Comparison of ENCODE assay signal across 15 mouse cellular contexts in genomic region chr6:54409271-54409670, GRCm38 (mm10). TPM values are rescaled to one million over a fixed set of nuclear protein-coding genes. Genes with fewer than 3 reads are reported as not detected.
DNase-seq lines count a peak whose midpoint lies in the region; ATAC-seq and TF ChIP-seq lines count a peak whose summit lies in the region.
"Had no signal": no experiment of that assay in that cellular context is flagged by ENCODE, and none has a peak within 500 bp of the region (broad histone marks: within the 10 kb centered on the region; RNA-seq: fewer than 3 reads in every experiment).

No protein-coding gene starts in this region.

- no peaks in the 10 kb centered on the region for H3K27me3 ChIP-seq in liver, adult 2 months (ENCODE audit: control insufficient read depth, insufficient read depth, low read length)
- H3K27me3 ChIP-seq in liver, embryonic 12.5 days (replicated peaks) = no peaks in the 10 kb centered on the region; the same call in 1 of the 2 replicates
- H3K27me3 ChIP-seq in intestine, embryonic 15.5 days (replicated peaks) = no peaks in the 10 kb centered on the region
- H3K27me3 ChIP-seq: liver, embryonic 13.5 days had no signal

- no peak overlapping the region; the same call in 1 of the 2 replicates for H3K9ac ChIP-seq in liver, adult 2 months (ENCODE audit: low read depth, low read length)
- H3K9ac ChIP-seq in liver, embryonic 12.5 days = no peak overlapping the region
- H3K9ac ChIP-seq in intestine, embryonic 15.5 days = no peak overlapping the region
- H3K9ac ChIP-seq: liver, embryonic 13.5 days had no signal

- H3K27ac ChIP-seq in liver, adult 2 months (replicated peaks; ENCODE audit: insufficient read depth, low read depth, low read length) = peak overlapping the region; percentile 46; the same call in 1 of the 2 replicates
- H3K27ac ChIP-seq in liver, embryonic 12.5 days = no peak overlapping the region
- H3K27ac ChIP-seq in intestine, embryonic 15.5 days = no peak overlapping the region
- H3K27ac ChIP-seq: kidney, postnatal 0 days; liver, embryonic 13.5 days had no signal

- no peaks in the 10 kb centered on the region for H3K9me3 ChIP-seq in liver, embryonic 12.5 days (replicated peaks)
- H3K9me3 ChIP-seq in intestine, embryonic 15.5 days = no peaks in the 10 kb centered on the region
- H3K9me3 ChIP-seq: liver, embryonic 13.5 days had no signal

- H3K4me3 ChIP-seq in liver, adult 2 months (ENCODE audit: insufficient read depth, low read depth, low read length) = no peak overlapping the region
- H3K4me3 ChIP-seq in liver, embryonic 12.5 days = no peak overlapping the region
- no peak overlapping the region for H3K4me3 ChIP-seq in intestine, embryonic 15.5 days (replicated peaks)
- H3K4me3 ChIP-seq: liver, embryonic 13.5 days had no signal

- H3K4me2 ChIP-seq in liver, embryonic 12.5 days = no peak overlapping the region
- H3K4me2 ChIP-seq in intestine, embryonic 15.5 days (replicated peaks) = no peak overlapping the region
- H3K4me2 ChIP-seq: liver, embryonic 13.5 days had no signal

- H3K79me2 ChIP-seq in liver, adult 2 months (ENCODE audit: control insufficient read depth, insufficient read depth, low read length) = no peaks in the 10 kb centered on the region

- no peak for TF ChIP-seq CTCF in liver, adult 2 months (IDR thresholded peaks at IDR 0.05; ENCODE audit: low read depth, low read length)

- TF ChIP-seq POLR2A in liver, adult 2 months (IDR thresholded peaks at IDR 0.05; ENCODE audit: extremely low read depth, insufficient read depth, low read length) = no peak

- DNase-seq in embryo, embryonic 10 days (ENCODE audit: low spot score) = peak; percentile 18
- DNase-seq in embryo, embryonic 10.5 days (ENCODE audit: low spot score) = no peak
- peak; percentile 89 for DNase-seq in liver, adult 2 months (ENCODE audit: extremely low read depth, low read depth, low spot score)
- peak; percentile 50 for DNase-seq in heart, adult 9 months (ENCODE audit: low spot score in 2 of 2)
- DNase-seq in frontal cortex, adult 2 months (ENCODE audit: extremely low spot score in 1 of 2, low spot score in 1 of 2) = no peak
- DNase-seq in urinary bladder, adult 2 months (ENCODE audit: low spot score) = no peak
- DNase-seq: adrenal gland, adult 8-10 months; liver, embryonic 13.5 days had no signal

- 13% methylated on average over 6 of the region's 6 CpGs for WGBS in liver, adult 2 months
- 61% methylated on average over 6 of the region's 6 CpGs for WGBS in liver, embryonic 12.5 days (ENCODE audit: insufficient replicate concordance)
- 30% methylated on average over 6 of the region's 6 CpGs for WGBS in intestine, embryonic 15.5 days

- ATAC-seq in liver, embryonic 12.5 days = no peak
- peak; percentile 79; the same call in 1 of the 2 replicates for ATAC-seq in intestine, embryonic 15.5 days
- ATAC-seq: hindbrain, embryonic 16.5 days had no signal

- H3K4me1 ChIP-seq in liver, adult 2 months (ENCODE audit: control insufficient read depth, insufficient read depth, low read length) = peaks cover 12% of the 10 kb centered on the region
- H3K4me1 ChIP-seq in liver, embryonic 12.5 days = no peaks in the 10 kb centered on the region
- H3K4me1 ChIP-seq in intestine, embryonic 15.5 days (replicated peaks) = no peaks in the 10 kb centered on the region; the same call in 1 of the 2 replicates
- H3K4me1 ChIP-seq: liver, embryonic 13.5 days had no signal

- no peaks in the 10 kb centered on the region for H3K36me3 ChIP-seq in liver, adult 2 months (ENCODE audit: control insufficient read depth, insufficient read depth, low read length)
- H3K36me3 ChIP-seq in liver, embryonic 12.5 days = no peaks in the 10 kb centered on the region
- H3K36me3 ChIP-seq in intestine, embryonic 15.5 days = no peaks in the 10 kb centered on the region
- H3K36me3 ChIP-seq: liver, embryonic 13.5 days had no signal

RNA-seq across cellular contexts. Expression of gene Wipf3, which starts 20.1 kb away (rescaled TPM):
- 6.0 and 6.4 TPM in 2 replicates for total RNA-seq in liver, adult 2 months (2014; rRNA removed)
- 2.0 and 2.3 TPM in 2 replicates for polyA plus RNA-seq in liver, adult 2 months (2012; rRNA removed)
- polyA plus RNA-seq in liver, embryonic 12.5 days (2016; fragmentation: Nextera tagmentation; extraction: Ambion mirVana) = 0.14 and 0.15 TPM in 2 replicates
- 1.1 and 1.9 TPM in 2 replicates for polyA plus RNA-seq in intestine, embryonic 15.5 days (2015; fragmentation: Nextera tagmentation; extraction: Ambion mirVana)
- 81.9 and 82.1 TPM in 2 replicates for polyA plus RNA-seq in frontal cortex, adult 2 months (2012; rRNA removed)
- 0.95 and 1.7 TPM in 2 replicates for polyA plus RNA-seq in urinary bladder, adult 2 months (2012; rRNA removed)
- total RNA-seq: megakaryocyte-erythroid progenitor cell, adult 5-6 weeks; monocyte, adult 5-6 weeks; neutrophil, adult 5-6 weeks had no signal

Comparison
In these comparisons a context has a peak if more than half of its experiments do, and no peak if none do; other contexts are left out.
1. DNase-seq: peak in embryo, embryonic 10 days (single experiment), liver, adult 2 months (single experiment) and heart, adult 9 months (2 of 2); none in embryo, embryonic 10.5 days (single experiment), frontal cortex, adult 2 months (0 of 2) and urinary bladder, adult 2 months (single experiment).
2. RNA of gene Wipf3, which starts 20.1 kb away (polyA plus RNA-seq): 81.9 to 82.1 TPM in frontal cortex, adult 2 months; 2.0 to 2.3 TPM in liver, adult 2 months, 1.1 to 1.9 TPM in intestine, embryonic 15.5 days, 0.95 to 1.7 TPM in urinary bladder, adult 2 months and 0.14 to 0.15 TPM in liver, embryonic 12.5 days; every median in the first group is over 10 times any median in the second.